Mouse (Mus musculus) liver, adult 10 weeks (tissue): ENCODE data around the gene Endod1. TPM values are rescaled to one million over a fixed set of nuclear protein-coding genes. Genes with fewer than 3 reads are reported as not detected.

ENCODE experiments used
- polyA plus RNA-seq: library from polyadenylated mRNA; stranded (reverse); fragments of 350-450 nt; fragmentation: Illumina TruSeq; extraction: RNeasy Lipid Tissue Mini Kit (QIAGEN cat#74804); gene quantifications from one replicate; pipeline ENCODE4 v1.2.3, GENCODE M21; 2014; ENCODE audit warnings: low read depth, low replicate concordance

The Endod1 gene
- 2.2 TPM for polyA plus RNA-seq

GRCm38 (mm10) chr9:14381353-14382055 is at the start of gene Endod1:
TSS of gene Endod1 (minus strand) at chr9:14381507.

Other genes starting within 250 kb of the Endod1 start
- gene Sesn3, start 106.4 kb downstream of the Endod1 start, polyA plus RNA-seq, result 22.5 TPM
- not detected for gene Kdm4d, start 119.0 kb upstream of the Endod1 start, polyA plus RNA-seq
- gene Cwc15, start 119.1 kb upstream of the Endod1 start, polyA plus RNA-seq, result 135 TPM